Mouse (Mus musculus) myocyte (in vitro differentiated cells): ENCODE results near the gene Ankub1. TPM values are rescaled to one million over a fixed set of nuclear protein-coding genes. Genes with fewer than 3 reads are reported as not detected.

Source experiments
- H3K27me3 ChIP-seq: one replicate; pipeline ENCODE4 v1.6.1; 2011; ENCODE audit not compliant: control insufficient read depth, insufficient read depth, insufficient read length
- H3K36me3 ChIP-seq: one replicate; pipeline ENCODE4 v1.6.1; 2011; ENCODE audit not compliant: control insufficient read depth, insufficient read depth
- H3K4me2 ChIP-seq: one replicate; pipeline ENCODE4 v1.6.1; 2011; ENCODE audit warnings: low read depth, control low read depth
- H3K4me3 ChIP-seq: one replicate; pipeline ENCODE4 v1.5.1; 2011; ENCODE audit warnings: mild to moderate bottlenecking, control low read depth, moderate library complexity
- H3K79me2 ChIP-seq: one replicate; pipeline ENCODE4 v1.6.1; 2011; ENCODE audit not compliant: control insufficient read depth, insufficient read depth
- H3ac ChIP-seq: one replicate; pipeline ENCODE4 v1.6.1; 2011; ENCODE audit not compliant: control insufficient read depth, insufficient read length
- CEBPB ChIP-seq: IDR thresholded peaks from 2 replicates; pipeline ENCODE4 v1.6.1; 2011; ENCODE audit warnings: mild to moderate bottlenecking, moderate library complexity; ENCODE audit not compliant: poor library complexity, insufficient read depth, severe bottlenecking
- E2F4 ChIP-seq: IDR thresholded peaks from one replicate; pipeline ENCODE4 v1.6.1; 2011; ENCODE audit warnings: mild to moderate bottlenecking, control low read depth, moderate library complexity; ENCODE audit not compliant: insufficient read depth
- MAX ChIP-seq: IDR thresholded peaks from one replicate; pipeline ENCODE4 v1.6.1; 2011; ENCODE audit warnings: low read depth, mild to moderate bottlenecking, control low read depth
- MYOD1 ChIP-seq, 3 experiments: IDR thresholded peaks; one replicate each; pipeline ENCODE4 v1.6.1; 2011; ENCODE audit warnings: control low read depth in 2 of 3, low read depth in 2 of 3, mild to moderate bottlenecking in 2 of 3, moderate library complexity in 1 of 3; ENCODE audit not compliant: insufficient read length in 2 of 3, control insufficient read depth in 1 of 3
- MYOG ChIP-seq, 3 experiments: IDR thresholded peaks; one replicate each; pipeline ENCODE4 v1.6.1; 2011; ENCODE audit warnings: control low read depth in 2 of 3, low read depth in 2 of 3, mild to moderate bottlenecking in 2 of 3; ENCODE audit not compliant: insufficient read length in 2 of 3, control insufficient read depth in 1 of 3, insufficient read depth in 1 of 3
- POLR2A ChIP-seq: IDR thresholded peaks from one replicate; pipeline ENCODE4 v1.6.1; 2011; ENCODE audit warnings: low read depth, mild to moderate bottlenecking, control low read depth, moderate library complexity; ENCODE audit not compliant: insufficient read length
- POLR2AphosphoS2 ChIP-seq: IDR thresholded peaks from one replicate; pipeline ENCODE4 v1.6.1; 2011; ENCODE audit warnings: low read depth, control low read depth; ENCODE audit not compliant: insufficient read length
- REST ChIP-seq: IDR thresholded peaks from one replicate; pipeline ENCODE4 v1.6.1; 2011; ENCODE audit warnings: mild to moderate bottlenecking, control low read depth, moderate library complexity; ENCODE audit not compliant: insufficient read depth, insufficient read length
- SRF ChIP-seq: IDR thresholded peaks from one replicate; pipeline ENCODE4 v1.6.1; 2011; ENCODE audit warnings: low read depth; ENCODE audit not compliant: control insufficient read depth, insufficient read length
- TCF12 ChIP-seq: IDR thresholded peaks from one replicate; pipeline ENCODE4 v1.6.1; 2011; ENCODE audit warnings: mild to moderate bottlenecking, control low read depth; ENCODE audit not compliant: poor library complexity, insufficient read depth, severe bottlenecking
- TCF3 ChIP-seq: IDR thresholded peaks from one replicate; pipeline ENCODE4 v1.6.1; 2011; ENCODE audit warnings: low read depth, control low read depth; ENCODE audit not compliant: insufficient read length
- USF1 ChIP-seq: IDR thresholded peaks from one replicate; pipeline ENCODE4 v1.6.1; 2011; ENCODE audit warnings: low read depth, mild to moderate bottlenecking, control low read depth, moderate library complexity
- polyA plus RNA-seq: library from polyadenylated mRNA; unstranded; fragments of >200 nt; fragmentation: generic; extraction: Trizol; gene quantifications from one replicate; pipeline ENCODE4 v1.2.1, GENCODE M21; 2012; ENCODE audit warnings: missing spikeins

Ankub1 gene
- polyA plus RNA-seq, 1 experiment, result not detected

DNA sequence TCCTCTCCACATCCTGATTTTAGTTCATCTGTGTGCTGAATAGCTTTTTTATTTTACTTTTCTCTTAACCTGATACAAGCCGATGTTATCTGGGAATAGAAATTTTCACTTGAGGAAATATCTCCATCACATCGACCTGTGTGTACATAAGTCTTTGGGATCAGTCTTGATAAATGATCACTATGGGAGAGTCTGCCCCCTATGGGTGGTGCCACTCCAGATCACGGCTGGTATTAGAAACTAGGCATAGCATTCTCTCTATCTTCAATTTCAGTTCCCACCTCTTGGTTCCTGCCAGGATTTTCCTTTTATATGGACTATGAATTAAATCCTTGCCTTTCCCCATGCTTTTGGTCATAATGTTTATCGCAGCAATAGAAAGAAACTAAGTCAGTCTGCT lies 72.9 kb downstream of the Ankub1 start:
- Histone ChIP-seq H3K4me2 (no peak overlapping the region), H3K4me3 (no peak overlapping the region), H3ac (no peak overlapping the region), H3K79me2 (no peaks in the 10 kb centered on the region), H3K27me3 (no peaks in the 10 kb centered on the region), H3K36me3 (no peaks in the 10 kb centered on the region)
- TF ChIP-seq SRF, result no peak
- no peak for TF ChIP-seq POLR2AphosphoS2

DNA sequence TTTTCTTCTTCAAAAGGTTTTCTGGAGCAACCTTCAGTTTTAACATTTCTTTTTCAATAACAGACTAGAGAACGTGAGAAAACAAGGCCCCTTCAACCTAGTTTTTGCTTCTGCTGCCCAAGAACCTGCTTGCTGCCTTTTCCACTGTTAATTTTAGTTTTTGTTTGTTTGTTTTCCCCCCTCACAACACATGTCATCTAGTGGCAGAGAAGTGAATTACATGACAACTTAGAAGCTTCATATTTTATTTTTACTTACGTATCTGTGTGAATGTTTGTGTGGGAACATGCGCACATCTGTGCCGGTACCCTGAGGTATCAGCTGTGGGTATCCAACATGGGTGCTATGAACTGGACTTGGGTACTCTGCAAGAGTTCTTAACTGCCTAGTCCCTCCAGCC lies 76.9 kb downstream of the Ankub1 start:
- no peak overlapping the region for H3ac ChIP-seq
- no peaks in the 10 kb centered on the region for H3K27me3 ChIP-seq
- TF ChIP-seq POLR2AphosphoS2, result no peak
- TF ChIP-seq TCF12, result no peak
- no peak for TF ChIP-seq MAX
- TF ChIP-seq E2F4, result no peak
- no peak for TF ChIP-seq MYOG (IDR thresholded peaks at IDR 0.05; ENCODE audit: control insufficient read depth in 1 of 3, insufficient read depth in 1 of 3, insufficient read length in 2 of 3, low read depth in 2 of 3)
- TF ChIP-seq MYOD1 (IDR thresholded peaks at IDR 0.05; ENCODE audit: control insufficient read depth in 1 of 3, insufficient read length in 2 of 3, low read depth in 2 of 3), result no peak
- no peaks in the 10 kb centered on the region for H3K79me2 ChIP-seq
- no peaks in the 10 kb centered on the region for H3K36me3 ChIP-seq
- no peak overlapping the region for H3K4me2 ChIP-seq
- H3K4me3 ChIP-seq, result no peak overlapping the region

DNA sequence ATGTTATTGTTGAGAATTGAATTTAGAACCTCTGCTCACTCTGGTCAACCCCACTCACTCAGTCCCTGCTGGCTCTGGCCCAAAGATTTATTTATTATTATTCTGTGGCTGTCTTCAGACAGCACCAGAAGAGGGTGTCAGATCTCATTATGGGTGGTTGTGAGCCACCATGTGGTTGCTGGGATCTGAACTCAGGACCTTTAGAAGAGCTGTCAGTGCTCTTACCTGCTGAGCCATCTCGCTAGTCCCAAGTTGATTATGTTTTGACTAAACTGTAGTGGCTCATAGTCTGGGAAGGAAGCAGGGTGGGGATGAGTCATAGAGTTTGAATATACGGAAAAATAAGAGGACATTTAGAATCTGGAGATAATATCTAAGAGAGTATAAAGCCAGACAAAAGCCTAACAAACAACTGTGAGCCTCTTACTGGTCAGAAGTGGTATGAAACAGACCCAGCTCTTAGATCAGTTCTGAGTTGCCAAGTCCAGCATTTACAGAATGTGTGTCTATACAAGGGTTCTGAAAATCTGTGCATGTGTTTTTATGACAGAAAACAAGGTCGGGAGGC lies 80.1 kb downstream of the Ankub1 start:
- no peak overlapping the region for H3ac ChIP-seq
- no peak overlapping the region for H3K4me3 ChIP-seq
- no peaks in the 10 kb centered on the region for H3K27me3 ChIP-seq
- no peaks in the 10 kb centered on the region for H3K36me3 ChIP-seq
- no peak for TF ChIP-seq POLR2A
- TF ChIP-seq MAX, result no peak
- TF ChIP-seq TCF3, result no peak
- no peak for TF ChIP-seq E2F4
- TF ChIP-seq SRF, result no peak
- no peak for TF ChIP-seq TCF12
- TF ChIP-seq USF1, result no peak
- TF ChIP-seq POLR2AphosphoS2, result no peak
- TF ChIP-seq MYOD1 (IDR thresholded peaks at IDR 0.05; ENCODE audit: control insufficient read depth in 1 of 3, insufficient read length in 2 of 3, low read depth in 2 of 3), result no peak
- H3K79me2 ChIP-seq, result no peaks in the 10 kb centered on the region
- H3K4me2 ChIP-seq, result no peak overlapping the region

DNA sequence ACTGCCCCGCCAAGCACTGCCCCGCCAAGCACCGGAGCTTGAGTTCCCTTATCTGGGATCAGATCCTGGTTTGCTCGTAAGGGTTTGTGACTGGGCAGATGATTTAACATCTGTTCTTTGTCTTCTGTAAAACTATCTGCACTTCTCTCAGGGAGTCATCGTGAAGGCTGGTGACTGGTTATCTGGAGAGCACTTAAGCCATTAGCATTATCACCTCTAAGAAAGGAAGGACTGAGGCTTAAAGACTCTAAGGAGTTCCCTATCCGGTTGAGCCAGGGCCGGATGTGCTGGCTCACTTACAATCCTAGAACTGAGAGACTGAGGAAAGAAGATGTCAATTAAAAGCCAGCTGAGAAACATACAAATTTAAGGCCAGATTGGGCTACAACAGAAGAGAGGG lies 80.8 kb downstream of the Ankub1 start:
- Histone ChIP-seq H3K36me3 (no peaks in the 10 kb centered on the region), H3ac (no peak overlapping the region), H3K27me3 (no peaks in the 10 kb centered on the region), H3K4me2 (no peak overlapping the region), H3K4me3 (no peak overlapping the region), H3K79me2 (no peaks in the 10 kb centered on the region)
- no peak for TF ChIP-seq REST
- no peak for TF ChIP-seq CEBPB
- no peak for TF ChIP-seq USF1
- no peak for TF ChIP-seq MYOG (IDR thresholded peaks at IDR 0.05; ENCODE audit: control insufficient read depth in 1 of 3, insufficient read depth in 1 of 3, insufficient read length in 2 of 3, low read depth in 2 of 3)
- TF ChIP-seq TCF12, result no peak
- no peak for TF ChIP-seq POLR2AphosphoS2
- TF ChIP-seq TCF3, result no peak
- no peak for TF ChIP-seq MAX
- TF ChIP-seq MYOD1 (IDR thresholded peaks at IDR 0.05; ENCODE audit: control insufficient read depth in 1 of 3, insufficient read length in 2 of 3, low read depth in 2 of 3), result no peak
- no peak for TF ChIP-seq POLR2A
- no peak for TF ChIP-seq E2F4
- TF ChIP-seq SRF, result no peak

Other genes with a start within 250 kb of the Ankub1 start
- gene Wwtr1, start 116.9 kb downstream of the Ankub1 start, polyA plus RNA-seq, result 63.1 TPM
- gene Commd2, start 41.1 kb downstream of the Ankub1 start, polyA plus RNA-seq, result 38.7 TPM
- gene Rnf13, start 43.3 kb upstream of the Ankub1 start, polyA plus RNA-seq, result 15.6 TPM
- gene Pfn2, start 155.3 kb upstream of the Ankub1 start, polyA plus RNA-seq, result 13.0 TPM